Mouse (Mus musculus): ENCODE results near the gene Soat2. TPM values are rescaled to one million over a fixed set of nuclear protein-coding genes. Genes with fewer than 3 reads are reported as not detected.
"Not testable (repeated sequence)": the region's sequence is repeated elsewhere in the genome, so short reads cannot be mapped to it uniquely, and the experiment has no call there.

The Soat2 gene
- polyA plus RNA-seq, 1 experiment, result 0.16 TPM

GRCm38 (mm10) chr15:102144726-102145125 is 5.6 kb upstream of the Soat2 start:
- DNase-seq (ENCODE audit: extremely low spot score in 1 of 2, low spot score in 1 of 2), result no peak

GRCm38 (mm10) chr15:102145330-102145729 is 5.0 kb upstream of the Soat2 start:
- peak; percentile 56 to 86 for DNase-seq (ENCODE audit: extremely low spot score in 1 of 2, low spot score in 1 of 2)

- DNase-seq (ENCODE audit: extremely low spot score in 1 of 2, low spot score in 1 of 2), result no peak
These were observed 4.2 kb upstream of the Soat2 start for GRCm38 (mm10) chr15:102146089-102146488.

- peak in 1 of 2 experiments; percentile 69 for DNase-seq (ENCODE audit: extremely low spot score in 1 of 2, low spot score in 1 of 2)
These were observed 3.4 kb upstream of the Soat2 start for GRCm38 (mm10) chr15:102146882-102147281.

GRCm38 (mm10) chr15:102147674-102148402 is 2.5 kb upstream of the Soat2 start:
- DNase-seq (ENCODE audit: extremely low spot score in 1 of 2, low spot score in 1 of 2), result no peak

GRCm38 (mm10) chr15:102149561-102149960 is 765 bp upstream of the Soat2 start:
- no peak for DNase-seq (ENCODE audit: extremely low spot score in 1 of 2, low spot score in 1 of 2)

GRCm38 (mm10) chr15:102152646-102153045 is 2.3 kb downstream of the Soat2 start:
- DNase-seq (ENCODE audit: extremely low spot score in 1 of 2, low spot score in 1 of 2), result no peak

- DNase-seq (ENCODE audit: extremely low spot score in 1 of 2, low spot score in 1 of 2), result not testable (repeated sequence)
These were observed 4.7 kb downstream of the Soat2 start for GRCm38 (mm10) chr15:102155006-102155405.

GRCm38 (mm10) chr15:102156836-102157235 is 6.5 kb downstream of the Soat2 start:
- DNase-seq (ENCODE audit: extremely low spot score in 1 of 2, low spot score in 1 of 2), result no peak

GRCm38 (mm10) chr15:102160415-102161060 is 10.2 kb downstream of the Soat2 start:
- no peak for DNase-seq (ENCODE audit: extremely low spot score in 1 of 2, low spot score in 1 of 2)

- no peak for DNase-seq (ENCODE audit: extremely low spot score in 1 of 2, low spot score in 1 of 2)
These were observed 13.8 kb downstream of the Soat2 start for GRCm38 (mm10) chr15:102163900-102164693.

GRCm38 (mm10) chr15:102165468-102166100 is 15.3 kb downstream of the Soat2 start:
- no peak for DNase-seq (ENCODE audit: extremely low spot score in 1 of 2, low spot score in 1 of 2)

GRCm38 (mm10) chr15:102167620-102168021 is 17.3 kb downstream of the Soat2 start:
- no peak for DNase-seq (ENCODE audit: extremely low spot score in 1 of 2, low spot score in 1 of 2)

GRCm38 (mm10) chr15:102169064-102169463 is 18.7 kb downstream of the Soat2 start:
- no peak for DNase-seq (ENCODE audit: extremely low spot score in 1 of 2, low spot score in 1 of 2)

- no peak for DNase-seq (ENCODE audit: extremely low spot score in 1 of 2, low spot score in 1 of 2)
These were observed 23.3 kb downstream of the Soat2 start for GRCm38 (mm10) chr15:102173581-102173980.

- no peak for DNase-seq (ENCODE audit: extremely low spot score in 1 of 2, low spot score in 1 of 2)
These were observed 25.5 kb downstream of the Soat2 start for GRCm38 (mm10) chr15:102175736-102176319.

GRCm38 (mm10) chr15:102176571-102177316 is 26.4 kb downstream of the Soat2 start:
- DNase-seq (ENCODE audit: extremely low spot score in 1 of 2, low spot score in 1 of 2), result no peak

GRCm38 (mm10) chr15:102177417-102177816 is 27.1 kb downstream of the Soat2 start:
- no peak for DNase-seq (ENCODE audit: extremely low spot score in 1 of 2, low spot score in 1 of 2)

GRCm38 (mm10) chr15:102178279-102178678 is 28.0 kb downstream of the Soat2 start:
- DNase-seq (ENCODE audit: extremely low spot score in 1 of 2, low spot score in 1 of 2), result peak; percentile 28 to 92

- DNase-seq (ENCODE audit: extremely low spot score in 1 of 2, low spot score in 1 of 2), result no peak
These were observed 28.8 kb downstream of the Soat2 start for GRCm38 (mm10) chr15:102179106-102179505.
